Mouse (Mus musculus): Measurements from ENCODE around the gene Dtnb.

Dtnb gene

DNA sequence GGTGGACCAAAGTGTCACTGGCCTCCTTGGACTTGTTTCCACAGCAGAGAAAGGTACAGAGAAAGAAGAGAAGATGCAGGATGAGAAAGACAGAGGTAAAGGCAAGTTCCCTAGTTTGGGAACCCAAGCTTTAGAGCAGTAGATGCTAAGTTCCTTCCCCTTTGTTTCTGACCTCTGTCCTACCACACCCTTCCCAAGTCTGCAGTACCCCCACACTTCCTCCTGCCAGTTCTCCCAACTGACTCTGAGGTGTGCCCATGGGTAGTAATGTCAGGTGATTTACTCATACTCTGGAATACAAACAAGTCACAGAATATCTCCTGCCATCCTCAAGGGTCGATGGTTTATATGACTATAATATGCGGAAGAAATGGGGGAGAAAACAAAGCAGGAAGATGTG, 203.8 kb downstream of the Dtnb start:
- no peak for DNase-seq (ENCODE audit: low spot score)

DNA sequence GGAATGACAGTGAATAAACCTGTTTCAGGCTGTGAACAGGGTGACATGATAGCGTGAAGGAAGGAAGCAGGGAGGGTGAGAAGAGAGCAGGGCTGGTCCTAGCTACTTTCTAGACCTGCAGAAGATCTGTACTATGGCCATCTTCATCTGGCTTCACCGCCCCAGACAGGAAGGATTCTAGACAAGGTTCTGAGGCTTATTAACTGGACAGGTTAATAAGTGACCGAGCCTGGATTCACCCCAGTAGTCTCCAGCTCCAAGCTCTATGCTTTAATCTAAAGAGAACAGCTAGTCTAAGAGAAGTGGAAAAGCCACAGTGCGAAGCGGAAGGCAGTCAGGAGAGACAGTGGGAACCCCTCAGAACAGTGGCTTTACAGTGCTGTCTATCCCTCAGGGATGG, 205.5 kb downstream of the Dtnb start:
- no peak for DNase-seq (ENCODE audit: low spot score)

DNA sequence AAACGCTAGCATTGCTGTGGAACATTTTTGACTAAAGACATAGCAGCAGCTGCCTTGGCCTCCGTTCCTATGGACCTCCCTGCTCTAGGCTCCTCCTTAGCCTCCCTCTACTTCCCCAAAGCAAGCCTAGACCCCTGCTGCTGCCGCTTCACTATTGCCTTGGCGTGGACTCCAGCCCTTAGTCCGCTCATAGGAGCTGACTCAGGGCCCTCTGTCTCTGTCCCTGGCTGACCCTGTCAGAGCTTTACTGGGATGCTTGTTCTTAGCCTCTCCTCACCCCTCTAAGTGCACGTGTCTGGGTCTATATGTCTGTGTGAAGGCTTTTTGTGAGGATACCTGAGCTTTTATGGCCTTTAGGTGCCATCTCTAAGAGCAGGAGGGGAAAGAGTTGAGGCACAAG, 206.1 kb downstream of the Dtnb start:
- no peak for DNase-seq (ENCODE audit: low spot score)

DNA sequence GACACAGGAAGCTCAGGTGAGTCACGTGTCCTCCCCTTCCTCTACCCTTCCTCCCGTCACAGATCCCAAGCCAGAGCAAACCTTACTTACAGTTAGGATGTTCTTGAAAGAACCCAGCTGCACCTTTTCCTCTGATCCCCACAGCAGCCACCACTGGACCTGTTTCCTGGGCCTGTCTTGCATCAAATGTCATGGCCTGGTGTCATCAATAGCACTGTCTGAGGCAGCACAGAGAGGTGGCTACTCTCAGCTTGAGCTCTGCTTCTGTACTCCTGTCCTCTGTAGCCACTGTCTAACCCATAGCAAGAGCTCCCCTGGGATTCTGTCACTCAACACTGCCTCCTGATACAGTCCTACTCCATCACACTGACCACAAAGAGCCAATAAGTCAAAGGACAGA, 207.5 kb downstream of the Dtnb start:
- no peak for DNase-seq (ENCODE audit: low spot score)

DNA sequence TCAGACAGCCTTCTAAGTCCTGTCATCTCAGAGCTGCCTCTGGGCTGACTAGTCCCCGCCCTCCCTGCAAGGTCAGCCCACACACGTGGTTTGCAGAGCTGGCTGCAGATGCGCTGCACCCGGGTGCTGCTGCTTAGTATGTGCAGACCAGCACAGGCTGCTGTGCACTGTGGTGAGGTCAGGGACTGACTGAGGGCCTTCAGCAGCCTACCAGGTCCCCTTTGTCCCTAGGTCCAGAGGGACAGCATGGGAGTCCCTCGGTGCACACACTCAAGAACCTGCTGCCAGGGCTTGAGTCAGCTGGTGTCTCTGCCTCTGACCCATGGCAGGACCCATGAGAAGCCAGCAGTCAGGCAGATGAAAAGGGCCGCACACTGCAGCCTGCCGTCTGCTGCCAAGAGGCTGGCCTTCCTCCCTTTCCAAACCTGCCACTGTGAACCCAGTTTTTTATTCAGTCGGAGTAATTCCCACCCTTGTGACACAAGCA, 208.3 kb downstream of the Dtnb start:
- DNase-seq (ENCODE audit: low spot score), result peak; percentile 73

DNA sequence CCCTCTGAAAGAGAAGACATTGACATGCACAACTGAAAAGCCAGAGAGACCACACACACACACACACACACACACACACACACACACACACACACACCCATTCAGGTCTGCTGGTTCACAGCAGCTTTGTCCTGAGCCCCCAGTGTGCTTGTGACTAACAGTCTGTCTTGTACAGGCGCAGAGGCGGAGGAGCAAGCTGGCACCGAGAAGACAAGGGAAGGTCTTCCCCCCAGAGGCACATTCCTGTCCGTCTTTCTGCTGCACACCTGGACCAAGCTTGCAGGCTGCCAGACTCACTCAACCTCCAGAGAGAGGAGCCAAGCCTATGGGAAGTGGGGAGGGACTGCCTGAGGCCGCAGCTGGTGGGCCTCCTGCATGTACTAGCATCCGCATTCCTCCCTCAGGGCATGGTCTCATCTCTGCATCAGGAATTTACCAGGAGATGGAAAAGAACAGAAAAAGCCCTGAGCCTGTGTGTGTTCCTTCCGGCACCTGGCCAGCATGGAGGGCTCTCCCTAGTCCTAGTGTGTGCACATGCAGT, 208.8 kb downstream of the Dtnb start:
- DNase-seq (ENCODE audit: low spot score), result peak; percentile 52

DNA sequence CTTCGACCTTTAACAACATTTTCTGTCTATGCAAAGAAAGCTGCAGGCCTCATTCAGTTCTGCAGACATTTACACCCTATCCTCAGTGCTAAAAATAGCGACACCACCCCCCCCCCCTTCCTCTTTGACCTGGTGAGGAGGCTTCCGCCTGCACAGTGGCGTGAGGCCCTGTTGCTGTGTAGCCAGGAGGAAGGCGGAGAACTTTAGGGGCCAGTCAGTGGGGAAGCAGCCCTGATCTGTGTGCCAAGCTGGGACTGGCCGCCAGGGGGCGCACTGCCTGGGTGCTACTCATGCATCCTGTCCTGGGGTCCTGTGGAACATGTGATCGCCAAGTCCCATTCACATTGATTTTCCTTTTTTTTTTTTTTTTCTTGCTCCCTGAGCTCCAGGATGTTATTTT, 209.3 kb downstream of the Dtnb start:
- peak; percentile 93 for DNase-seq (ENCODE audit: low spot score)

DNA sequence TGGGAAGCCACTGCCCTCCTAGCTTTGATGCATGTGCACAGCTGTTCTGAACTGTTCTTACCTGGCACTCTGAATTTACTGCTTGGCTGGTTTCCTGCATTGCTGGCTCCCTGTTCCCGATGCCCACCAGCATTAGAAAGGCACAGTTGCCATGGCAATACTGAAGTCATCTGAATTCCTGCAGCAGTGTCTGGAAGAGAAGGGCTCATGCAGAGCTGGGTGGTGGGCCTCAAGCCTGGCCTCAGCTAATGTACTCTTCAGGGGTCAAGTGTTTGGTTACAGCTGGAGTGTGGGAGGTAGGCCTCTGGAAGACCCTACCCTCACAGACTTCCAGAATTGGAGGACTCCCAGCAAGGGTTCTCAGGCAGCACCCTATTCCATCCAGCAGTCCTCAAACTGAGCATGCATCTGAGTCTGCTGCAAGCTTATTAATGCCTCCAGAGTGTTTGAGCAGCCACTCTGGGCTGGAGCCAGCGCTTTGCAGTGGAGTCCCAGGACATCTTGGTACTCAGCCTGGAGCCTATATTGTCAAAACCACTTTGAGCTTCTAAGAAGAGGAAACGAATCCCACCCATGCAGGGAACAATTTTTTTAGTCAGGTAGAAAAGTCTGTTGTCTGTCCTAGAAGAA, 211.1 kb downstream of the Dtnb start:
- peak; percentile 33 for DNase-seq (ENCODE audit: low spot score)

DNA sequence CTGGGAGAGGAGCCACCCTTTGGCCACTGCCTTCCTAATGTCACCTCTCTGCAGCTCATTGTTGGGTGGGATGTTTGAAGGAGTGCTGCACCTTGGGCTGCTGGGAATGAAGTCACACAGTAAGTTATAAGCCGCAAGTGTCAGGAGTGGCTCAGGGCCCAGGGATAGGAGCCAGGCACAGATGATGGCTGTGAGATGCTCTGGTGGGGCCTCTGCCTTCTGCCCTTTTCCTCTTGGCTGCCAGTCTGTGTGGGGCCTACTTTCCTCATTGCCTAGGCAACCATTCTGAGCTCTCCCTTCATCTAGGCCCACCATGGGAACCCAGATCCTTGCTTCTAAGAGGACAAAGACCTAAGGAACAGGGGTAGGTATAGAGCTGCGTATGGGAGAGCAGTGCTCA, 212.1 kb downstream of the Dtnb start:
- no peak for DNase-seq (ENCODE audit: low spot score)

DNA sequence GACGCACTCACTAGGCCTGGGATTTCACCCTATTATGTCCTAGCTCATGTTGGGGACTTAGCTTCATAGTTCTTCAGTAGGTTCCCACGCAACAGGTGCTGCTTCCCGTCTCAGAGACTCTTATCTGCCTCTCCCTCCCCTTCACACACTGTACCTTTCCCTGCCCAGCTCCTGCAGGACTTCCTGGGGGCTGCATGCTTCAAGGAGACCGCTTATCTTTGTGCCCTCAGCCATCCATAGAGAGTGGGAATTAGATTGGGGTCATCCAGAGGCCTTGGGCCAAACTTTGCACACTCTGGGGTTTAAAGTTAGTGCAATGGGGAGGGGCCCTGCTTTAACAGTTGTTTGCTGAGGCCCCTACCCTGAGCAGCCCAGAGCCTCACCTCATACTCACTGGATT, 212.5 kb downstream of the Dtnb start:
- DNase-seq (ENCODE audit: low spot score), result no peak

DNA sequence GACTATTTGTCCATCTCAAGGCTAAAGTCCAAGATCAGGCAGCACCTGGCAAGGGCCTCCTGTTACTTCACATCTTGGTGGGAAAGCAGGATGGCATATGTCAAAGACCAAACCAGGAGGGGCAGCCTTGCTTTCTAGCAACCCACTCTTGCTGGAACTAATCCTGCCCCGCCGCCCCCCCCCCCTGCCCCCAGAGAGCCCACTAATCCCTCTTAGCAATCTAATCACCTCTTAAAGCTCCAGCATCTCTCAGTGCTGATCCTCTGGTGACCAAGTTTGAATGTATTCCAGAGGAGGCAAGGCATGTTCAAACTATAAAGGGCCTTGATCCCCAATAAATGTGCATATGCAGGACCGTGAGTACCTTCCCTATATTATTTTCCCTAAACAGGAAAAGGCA, 214.9 kb downstream of the Dtnb start:
- peak; percentile 28 for DNase-seq (ENCODE audit: low spot score)

DNA sequence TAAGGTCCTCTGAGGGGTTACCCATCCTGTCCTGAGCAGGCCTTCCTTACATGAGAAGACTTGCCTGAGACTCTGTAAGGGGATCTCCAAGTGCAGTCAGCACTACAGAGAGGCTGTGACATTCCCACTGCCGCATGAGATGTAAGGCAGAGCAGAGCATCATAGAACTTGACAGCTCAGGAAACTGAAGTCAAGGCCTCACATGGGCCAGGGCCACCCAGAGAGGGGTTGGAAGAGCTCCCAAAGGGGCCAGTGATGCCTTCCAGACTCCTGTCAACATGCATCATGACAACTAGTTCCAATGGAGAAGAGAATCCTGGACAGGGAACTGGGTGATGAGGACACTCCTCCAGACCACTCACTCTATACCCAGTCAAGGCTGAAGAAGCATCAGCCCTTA, 215.4 kb downstream of the Dtnb start:
- no peak for DNase-seq (ENCODE audit: low spot score)

DNA sequence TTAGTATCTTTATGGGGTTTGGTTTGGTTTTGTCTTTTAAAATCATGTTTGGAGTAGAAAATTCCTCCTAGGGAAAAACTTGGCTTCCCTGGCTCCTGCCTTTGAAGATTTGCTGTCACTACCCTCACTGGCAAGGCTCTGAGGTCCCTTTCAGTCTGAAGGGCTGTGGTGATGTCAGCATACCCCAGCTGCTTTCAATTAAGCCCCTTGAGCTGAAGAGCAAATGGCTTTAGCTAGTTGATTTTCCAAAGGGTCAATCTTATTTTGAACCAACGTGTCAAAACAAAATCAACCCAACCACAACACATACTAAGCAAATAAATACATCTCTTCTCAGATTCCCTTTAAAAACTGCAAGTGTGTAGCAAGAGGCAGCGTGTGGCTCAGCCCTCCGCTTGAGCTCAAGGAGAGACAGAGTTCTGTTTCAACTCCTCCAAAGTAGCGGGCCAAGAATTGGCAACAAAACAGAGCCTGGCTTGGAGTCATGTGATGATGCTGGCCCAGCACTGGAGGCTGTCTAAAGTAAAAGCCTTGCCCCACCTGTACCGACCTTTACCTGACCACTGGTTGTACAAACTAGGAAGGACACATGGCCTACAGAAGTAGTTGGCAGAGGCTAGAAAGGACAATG, 216.4 kb downstream of the Dtnb start:
- DNase-seq (ENCODE audit: low spot score), result no peak

DNA sequence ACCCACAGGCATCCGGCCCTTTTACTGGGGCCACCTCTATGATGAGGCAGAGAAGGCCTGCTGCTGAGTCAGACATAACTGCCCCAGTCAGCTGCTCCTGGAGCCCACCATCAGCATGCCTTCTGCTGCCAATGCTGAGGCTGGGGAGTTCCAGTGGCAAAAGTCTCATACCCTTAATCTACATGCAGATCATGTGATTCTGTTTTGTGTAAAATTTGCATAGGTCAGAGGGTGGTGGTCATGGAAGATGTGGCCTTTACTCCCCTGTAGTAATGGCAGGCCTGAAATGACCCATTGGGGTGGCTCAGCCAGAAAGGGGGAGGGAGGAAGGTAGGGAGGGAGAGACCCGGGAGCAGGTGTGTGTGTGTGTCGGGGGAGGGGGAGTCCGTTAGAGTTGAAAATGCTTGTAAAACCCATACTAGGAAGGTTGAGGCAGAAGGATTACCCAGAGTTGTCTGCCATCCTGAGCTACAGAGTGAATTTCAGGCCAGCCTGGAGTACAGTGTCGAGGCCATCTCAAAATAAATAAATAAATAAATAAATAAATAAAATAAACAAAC, 217.5 kb downstream of the Dtnb start:
- DNase-seq (ENCODE audit: low spot score), result no peak

DNA sequence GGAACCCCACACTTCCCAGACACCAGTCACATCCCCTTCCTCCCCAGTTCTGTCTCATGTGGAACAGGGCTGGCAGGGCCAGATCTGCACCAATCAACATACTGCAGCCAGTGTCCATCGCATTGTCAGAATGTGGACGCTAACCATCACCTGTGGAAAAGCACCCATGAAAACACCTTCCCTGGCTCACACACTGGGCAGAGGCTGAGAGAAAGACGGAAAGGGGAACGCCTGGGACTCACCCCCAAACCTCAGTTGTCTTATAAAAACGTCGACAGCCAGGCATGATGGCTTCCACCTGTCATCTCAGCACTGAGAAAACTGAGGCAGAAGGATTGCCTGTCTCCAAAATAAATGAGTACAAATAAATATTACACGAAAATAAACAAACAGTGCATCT, 219.1 kb downstream of the Dtnb start:
- DNase-seq (ENCODE audit: low spot score), result no peak

DNA sequence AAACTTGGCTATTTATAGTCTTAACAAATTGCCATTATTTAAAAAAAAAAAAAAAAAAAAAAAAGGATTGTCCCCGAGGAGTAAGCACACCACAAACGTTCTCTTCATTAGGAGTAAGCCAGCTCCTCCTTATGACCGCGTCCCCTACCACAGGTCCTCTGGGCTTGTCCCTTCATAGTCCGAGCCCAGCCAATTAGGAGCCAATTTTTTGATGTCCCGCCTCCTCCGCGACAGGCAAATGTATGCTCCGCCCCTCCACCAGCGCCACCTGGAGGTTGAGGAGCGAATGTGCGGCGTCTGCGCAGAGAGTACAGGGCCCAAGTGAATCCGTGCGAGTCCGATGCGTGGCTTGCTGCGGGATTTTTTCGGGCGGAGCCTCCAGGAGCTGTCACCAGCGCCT, 219.6 kb downstream of the Dtnb start:
- peak; percentile 97 for DNase-seq (ENCODE audit: low spot score)

DNA sequence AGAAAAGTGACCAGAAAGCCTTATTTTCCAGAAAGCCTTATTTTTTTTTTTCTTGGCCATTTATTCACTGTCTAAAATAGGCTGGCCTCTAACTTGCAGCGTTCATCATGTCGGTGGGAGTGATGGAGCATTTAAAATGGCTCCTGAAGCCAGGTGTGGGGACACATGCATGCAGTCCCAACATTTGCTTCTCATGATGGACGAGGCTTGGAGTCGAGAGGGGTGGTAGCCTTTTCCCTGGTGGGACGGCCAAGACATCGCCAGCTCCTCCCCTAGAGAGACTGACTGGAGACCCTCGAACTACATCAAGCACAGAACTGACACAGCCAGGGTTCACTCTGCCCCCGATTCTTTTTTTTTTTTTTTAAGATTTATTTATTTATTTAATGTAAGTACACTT, 220.1 kb downstream of the Dtnb start:
- no peak for DNase-seq (ENCODE audit: low spot score)

DNA sequence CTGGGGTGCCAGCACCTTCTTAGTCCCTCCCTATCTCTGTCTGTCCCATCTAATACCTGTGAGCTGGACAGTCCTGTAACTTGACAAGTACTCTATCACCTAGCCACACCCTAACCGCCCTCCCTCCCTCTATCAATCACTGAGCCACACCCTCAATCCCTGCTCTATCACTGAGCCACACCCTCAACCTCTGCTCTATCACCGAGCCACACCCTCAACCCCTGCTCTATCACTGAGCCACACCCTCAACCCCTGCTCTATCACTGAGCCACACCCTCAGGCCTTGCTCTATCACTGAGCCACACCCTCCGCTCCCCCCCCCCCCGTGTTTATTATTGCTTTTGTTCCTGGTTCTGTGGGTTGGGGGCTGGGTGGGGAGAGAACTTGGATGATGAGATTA, 223.4 kb downstream of the Dtnb start:
- no peak for DNase-seq (ENCODE audit: low spot score)

DNA sequence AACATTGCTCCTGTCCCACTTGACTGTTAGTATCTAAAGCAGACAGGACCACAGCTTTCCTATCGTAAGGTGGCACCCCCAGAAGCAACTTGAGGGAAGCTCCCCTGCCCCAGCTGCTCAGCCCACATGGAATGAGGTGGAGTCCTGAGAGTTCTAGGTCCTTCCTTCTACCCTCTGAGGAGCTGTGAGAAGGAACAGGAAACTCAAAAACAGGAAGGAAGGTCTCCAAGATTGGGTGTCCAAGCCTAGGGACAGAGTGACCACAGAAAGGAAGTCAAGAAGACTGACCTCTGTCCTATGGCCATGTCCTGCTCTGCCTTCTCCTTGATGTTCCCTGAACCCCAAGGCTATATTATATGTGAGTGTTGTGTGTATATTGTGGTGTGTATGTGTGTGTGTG, 227.4 kb downstream of the Dtnb start:
- no peak for DNase-seq (ENCODE audit: low spot score)

DNA sequence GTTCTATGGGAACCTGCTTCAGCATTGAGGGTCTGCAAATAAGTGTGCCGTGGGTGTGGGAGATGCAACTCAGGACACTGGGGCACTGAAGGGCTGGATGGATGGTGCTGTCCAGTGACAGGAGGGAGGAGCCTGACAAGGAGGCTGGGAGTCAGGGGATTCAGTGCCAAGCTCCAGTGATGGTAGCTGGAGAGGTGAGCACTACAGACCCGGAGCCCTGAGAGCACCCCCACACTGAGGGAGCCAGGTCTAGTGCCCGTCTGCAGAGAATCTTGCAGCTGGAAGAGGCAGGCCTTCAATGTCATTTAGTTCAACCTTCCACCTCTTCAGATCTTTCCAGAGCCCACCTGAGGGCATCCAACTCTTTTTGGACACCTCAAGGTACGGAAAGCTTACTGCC, 233.7 kb downstream of the Dtnb start, which contains the start of gene Dnmt3a:
Gene Dnmt3a, plus strand, starts transcription at position 156 of the 400 bp plus-strand sequence.
- DNase-seq (ENCODE audit: low spot score), result no peak

DNA sequence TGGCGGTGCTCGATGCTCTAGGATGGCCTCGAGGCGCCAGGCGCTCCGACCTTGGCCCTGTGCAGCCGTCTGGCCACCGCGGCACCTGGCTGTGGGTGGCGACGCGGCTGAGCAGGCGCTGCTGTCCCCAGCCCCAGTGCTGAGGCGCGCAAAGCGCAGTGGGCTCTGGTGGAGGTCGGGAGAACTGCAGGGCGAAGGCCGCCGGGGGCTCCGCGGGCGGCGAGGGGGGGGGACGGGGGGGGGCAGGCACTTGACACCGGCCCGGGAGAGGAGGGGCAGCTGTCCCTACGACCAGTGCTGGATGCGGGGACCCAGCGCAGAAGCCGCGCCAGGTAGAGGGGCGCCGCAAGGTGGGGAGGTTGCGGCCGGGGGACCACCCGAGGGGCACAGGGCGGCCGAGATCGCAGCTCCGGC, 234.1 kb downstream of the Dtnb start:
- DNase-seq (ENCODE audit: low spot score), result peak; percentile 83

DNA sequence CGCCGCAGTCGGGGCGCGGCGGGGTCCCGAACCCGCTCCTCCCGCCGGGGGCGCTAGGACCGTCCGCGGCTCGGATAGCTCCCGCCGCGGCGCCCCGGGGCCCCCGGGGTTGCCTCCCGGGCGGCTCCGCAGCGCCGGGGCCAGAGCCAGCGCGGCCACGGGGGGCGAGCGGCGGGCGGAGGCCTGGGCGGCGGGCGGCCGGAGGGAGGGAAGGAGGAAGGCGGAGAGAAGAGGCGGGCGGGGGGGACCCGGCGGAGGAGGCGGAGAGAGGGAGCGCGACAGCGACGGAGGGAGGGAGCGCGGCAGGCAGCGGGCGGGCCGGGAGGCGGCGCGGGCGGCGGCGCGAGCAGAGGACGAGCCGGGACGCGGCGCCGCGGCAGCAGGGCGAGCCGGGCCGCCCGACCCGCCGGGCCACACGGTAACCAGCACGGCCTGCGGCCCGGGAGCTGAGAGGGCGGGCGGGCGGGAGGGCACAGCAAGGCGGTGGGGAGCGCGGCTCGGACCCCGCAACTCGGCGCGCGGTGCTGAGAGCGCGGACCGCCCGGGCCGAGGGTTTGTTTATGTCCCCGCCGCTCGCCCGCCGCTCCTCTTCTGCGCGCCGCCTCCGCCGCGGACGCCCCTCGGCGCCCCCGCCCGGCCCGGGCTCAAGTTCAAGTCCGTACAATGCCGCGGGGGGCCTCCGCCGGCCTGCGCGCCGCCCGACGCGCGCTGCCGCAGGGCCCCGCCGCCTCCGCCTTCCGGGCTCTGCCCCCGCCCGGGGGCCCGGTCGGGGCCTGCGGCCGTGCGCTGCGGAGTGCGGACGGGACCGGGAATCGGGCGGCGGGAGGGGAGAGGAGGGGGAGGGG, 234.7 kb downstream of the Dtnb start:
- DNase-seq (ENCODE audit: low spot score), result peak; percentile 63

Data from retina, embryonic 14.5 days (tissue).